Mouse (Mus musculus): ENCODE data around the gene Espl1. TPM values are rescaled to one million over a fixed set of nuclear protein-coding genes. Genes with fewer than 3 reads are reported as not detected.
A peak's percentile ranks its signal among the peaks of the same experiment; 100 is the strongest.

Gene Espl1
- polyA plus RNA-seq, 1 experiment from 2014 or later: 9.1 TPM

DNA sequence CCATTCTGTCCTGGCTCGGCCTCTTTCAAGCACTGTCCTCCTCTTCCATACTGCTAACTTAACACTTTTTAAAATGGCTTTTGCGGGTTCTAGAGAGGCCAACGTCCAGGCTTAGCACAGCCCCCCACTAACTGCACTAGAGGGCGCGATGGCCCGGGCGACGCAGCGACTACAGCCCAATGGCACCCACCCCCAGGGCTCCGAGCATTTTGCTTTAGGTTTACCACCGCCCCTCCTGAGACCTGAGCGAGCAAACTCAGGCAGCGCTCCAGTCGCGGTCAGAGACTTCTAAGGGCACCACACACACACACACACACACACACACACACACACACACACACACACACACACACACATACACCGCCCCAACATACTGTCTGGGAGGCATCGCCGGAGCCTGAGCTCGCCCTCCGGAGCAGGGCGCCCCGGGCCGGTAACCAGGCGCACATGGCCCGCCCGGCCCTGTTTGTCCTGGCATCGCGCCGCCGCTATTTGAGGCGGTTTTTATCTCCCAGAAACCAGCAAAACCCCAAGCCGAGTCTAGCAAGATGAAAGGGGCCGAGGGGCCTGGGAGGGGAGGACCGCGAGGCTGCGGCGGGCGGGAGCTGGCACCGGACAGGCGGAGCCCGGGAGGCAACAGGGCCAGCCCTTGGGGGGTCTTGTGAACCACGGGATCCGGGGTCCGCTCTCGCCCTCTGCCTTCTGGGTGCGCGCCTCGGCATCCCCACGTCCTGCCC is 59.2 kb downstream of the Espl1 start:
- H3K27ac ChIP-seq (replicated peaks; ENCODE audit: low read depth, low read length): peak overlapping the region; percentile 68
- no peaks in the 10 kb centered on the region for H3K36me3 ChIP-seq (ENCODE audit: control insufficient read depth, insufficient read depth, low read length)
- H3K4me2 ChIP-seq (ENCODE audit: low read length): peak overlapping the region; percentile 95
- H3K27me3 ChIP-seq (ENCODE audit: control insufficient read depth, insufficient read depth, low read length): peaks cover 37% of the 10 kb centered on the region
- H3K4me3 ChIP-seq (replicated peaks; ENCODE audit: low read depth, low read length): peak overlapping the region; percentile 40
- peak; percentile 77 for DNase-seq
- peaks cover 20% of the 10 kb centered on the region for H3K4me1 ChIP-seq (ENCODE audit: control insufficient read depth, insufficient read depth, low read length)
- H3K9ac ChIP-seq (replicated peaks; ENCODE audit: low read length): peak overlapping the region; percentile 48
- ATAC-seq (ENCODE audit: low FRiP score, low TSS enrichment): peak; percentile 66; the same call in 1 of the 2 replicates
- no peaks in the 10 kb centered on the region for H3K9me3 ChIP-seq (ENCODE audit: control insufficient read depth, low read length)
- under 1% methylated on average over 48 of the region's 49 CpGs for WGBS

GRCm38 (mm10) chr15:102355871-102356441 is 59.9 kb downstream of the Espl1 start:
- H3K4me3 ChIP-seq (replicated peaks; ENCODE audit: low read depth, low read length): peak overlapping the region; percentile 40
- H3K9me3 ChIP-seq (ENCODE audit: control insufficient read depth, low read length): no peaks in the 10 kb centered on the region
- H3K4me1 ChIP-seq (ENCODE audit: control insufficient read depth, insufficient read depth, low read length): peaks cover 20% of the 10 kb centered on the region
- peaks cover 37% of the 10 kb centered on the region for H3K27me3 ChIP-seq (ENCODE audit: control insufficient read depth, insufficient read depth, low read length)
- H3K36me3 ChIP-seq (ENCODE audit: control insufficient read depth, insufficient read depth, low read length): no peaks in the 10 kb centered on the region
- peak overlapping the region; percentile 95 for H3K4me2 ChIP-seq (ENCODE audit: low read length)
- ATAC-seq (ENCODE audit: low FRiP score, low TSS enrichment) (peak; percentile 53; the same call in 1 of the 2 replicates), DNase-seq (peak; percentile 64)
- H3K27ac ChIP-seq (replicated peaks; ENCODE audit: low read depth, low read length): peak overlapping the region; percentile 68
- peak overlapping the region; percentile 48 for H3K9ac ChIP-seq (replicated peaks; ENCODE audit: low read length)
- under 1% methylated on average over 38 of the region's 38 CpGs for WGBS

GRCm38 (mm10) chr15:102356501-102357325 is 60.6 kb downstream of the Espl1 start:
- peak overlapping the region; percentile 95 for H3K4me2 ChIP-seq (ENCODE audit: low read length)
- peak overlapping the region; percentile 40; the same call in 1 of the 2 replicates for H3K4me3 ChIP-seq (replicated peaks; ENCODE audit: low read depth, low read length)
- peaks cover 37% of the 10 kb centered on the region for H3K27me3 ChIP-seq (ENCODE audit: control insufficient read depth, insufficient read depth, low read length)
- no peaks in the 10 kb centered on the region for H3K36me3 ChIP-seq (ENCODE audit: control insufficient read depth, insufficient read depth, low read length)
- DNase-seq: no peak
- WGBS: 22% methylated on average over 16 of the region's 16 CpGs
- no peaks in the 10 kb centered on the region for H3K9me3 ChIP-seq (ENCODE audit: control insufficient read depth, low read length)
- no peak for ATAC-seq (ENCODE audit: low FRiP score, low TSS enrichment)
- no peak overlapping the region for H3K27ac ChIP-seq (replicated peaks; ENCODE audit: low read depth, low read length)
- peaks cover 17% of the 10 kb centered on the region; the same call in 1 of the 2 replicates for H3K4me1 ChIP-seq (ENCODE audit: control insufficient read depth, insufficient read depth, low read length)
- H3K9ac ChIP-seq (replicated peaks; ENCODE audit: low read length): peak overlapping the region; percentile 48; the same call in 1 of the 2 replicates

GRCm38 (mm10) chr15:102358126-102358525 is 62.1 kb downstream of the Espl1 start:
- 4% methylated on average over 25 of the region's 25 CpGs for WGBS
- Histone ChIP-seq H3K9me3 (ENCODE audit: control insufficient read depth, low read length) (no peaks in the 10 kb centered on the region), H3K4me2 (ENCODE audit: low read length) (peak overlapping the region; percentile 41), H3K4me1 (ENCODE audit: control insufficient read depth, insufficient read depth, low read length) (peaks cover 17% of the 10 kb centered on the region; the same call in 1 of the 2 replicates), H3K36me3 (ENCODE audit: control insufficient read depth, insufficient read depth, low read length) (no peaks in the 10 kb centered on the region), H3K4me3 (replicated peaks; ENCODE audit: low read depth, low read length) (peak overlapping the region; percentile 10; the same call in 1 of the 2 replicates), H3K27ac (replicated peaks; ENCODE audit: low read depth, low read length) (no peak overlapping the region), H3K27me3 (ENCODE audit: control insufficient read depth, insufficient read depth, low read length) (peaks cover 37% of the 10 kb centered on the region), H3K9ac (replicated peaks; ENCODE audit: low read length) (0 out of 2 replicates have a peak overlapping the region, but pooled peaks have one; percentile 26)
- DNase-seq: peak; percentile 46
- ATAC-seq (ENCODE audit: low FRiP score, low TSS enrichment): no peak

DNA sequence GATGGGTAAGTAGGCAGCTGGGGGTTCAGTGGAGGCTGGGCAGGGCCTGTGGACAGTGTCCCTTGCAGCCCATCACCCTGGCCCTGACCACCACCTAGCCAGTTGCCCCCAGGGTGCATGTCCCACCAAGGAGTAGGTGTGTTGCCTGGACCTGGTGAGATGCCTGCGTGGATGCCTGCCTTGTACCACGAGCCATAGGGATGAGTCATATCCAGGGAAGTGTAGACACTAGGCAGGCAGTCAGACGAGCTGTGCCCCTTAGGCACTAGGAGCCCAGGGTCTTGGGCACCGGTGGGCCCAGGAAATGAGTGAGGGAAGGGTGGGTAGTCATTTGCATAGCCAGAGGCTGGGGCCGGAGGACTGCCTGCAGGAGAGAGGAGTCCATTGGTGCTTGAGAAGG is 62.8 kb downstream of the Espl1 start:
- 19% methylated on average over 5 of the region's 5 CpGs for WGBS
- Histone ChIP-seq H3K27ac (replicated peaks; ENCODE audit: low read depth, low read length) (no peak overlapping the region), H3K4me2 (ENCODE audit: low read length) (no peak overlapping the region), H3K27me3 (ENCODE audit: control insufficient read depth, insufficient read depth, low read length) (peaks cover 37% of the 10 kb centered on the region), H3K9me3 (ENCODE audit: control insufficient read depth, low read length) (no peaks in the 10 kb centered on the region), H3K4me3 (replicated peaks; ENCODE audit: low read depth, low read length) (no peak overlapping the region), H3K36me3 (ENCODE audit: control insufficient read depth, insufficient read depth, low read length) (no peaks in the 10 kb centered on the region), H3K9ac (replicated peaks; ENCODE audit: low read length) (no peak overlapping the region), H3K4me1 (ENCODE audit: control insufficient read depth, insufficient read depth, low read length) (peaks cover 17% of the 10 kb centered on the region; the same call in 1 of the 2 replicates)
- DNase-seq: no peak
- ATAC-seq (ENCODE audit: low FRiP score, low TSS enrichment): no peak

DNA sequence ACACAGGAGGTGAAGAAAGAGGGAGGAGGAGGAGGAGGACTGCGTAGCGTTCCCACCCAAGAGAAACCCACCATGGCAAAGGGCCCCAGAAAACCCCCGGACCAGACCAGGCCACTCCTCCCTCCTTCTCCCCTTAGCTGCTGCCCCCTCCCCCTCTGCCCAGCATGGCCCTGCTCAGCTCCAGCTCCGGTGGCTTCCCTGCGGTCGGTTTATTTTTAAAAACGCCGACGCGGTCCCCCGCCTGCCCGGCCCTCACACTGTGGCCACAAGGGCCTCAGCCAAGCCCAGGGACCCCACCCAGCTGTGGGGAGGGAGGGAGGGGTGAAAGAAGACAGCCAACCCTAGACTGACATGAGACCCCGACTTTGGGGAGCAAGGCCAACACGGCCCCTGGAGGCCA is 66.6 kb downstream of the Espl1 start:
- no peak for ATAC-seq (ENCODE audit: low FRiP score, low TSS enrichment)
- DNase-seq: no peak
- peaks cover 18% of the 10 kb centered on the region for H3K27me3 ChIP-seq (ENCODE audit: control insufficient read depth, insufficient read depth, low read length)
- H3K4me1 ChIP-seq (ENCODE audit: control insufficient read depth, insufficient read depth, low read length): peaks cover 14% of the 10 kb centered on the region; the same call in 1 of the 2 replicates
- no peaks in the 10 kb centered on the region for H3K9me3 ChIP-seq (ENCODE audit: control insufficient read depth, low read length)
- H3K4me2 ChIP-seq (ENCODE audit: low read length): peak overlapping the region; percentile 10; the same call in 1 of the 2 replicates
- H3K27ac ChIP-seq (replicated peaks; ENCODE audit: low read depth, low read length): no peak overlapping the region
- H3K36me3 ChIP-seq (ENCODE audit: control insufficient read depth, insufficient read depth, low read length): no peaks in the 10 kb centered on the region
- WGBS: 10% methylated on average over 14 of the region's 14 CpGs
- H3K9ac ChIP-seq (replicated peaks; ENCODE audit: low read length): no peak overlapping the region
- no peak overlapping the region for H3K4me3 ChIP-seq (replicated peaks; ENCODE audit: low read depth, low read length)

GRCm38 (mm10) chr15:102364678-102365077 is 68.6 kb downstream of the Espl1 start:
- Histone ChIP-seq H3K9me3 (ENCODE audit: control insufficient read depth, low read length) (no peaks in the 10 kb centered on the region), H3K36me3 (ENCODE audit: control insufficient read depth, insufficient read depth, low read length) (no peaks in the 10 kb centered on the region), H3K27ac (replicated peaks; ENCODE audit: low read depth, low read length) (no peak overlapping the region), H3K4me3 (replicated peaks; ENCODE audit: low read depth, low read length) (no peak overlapping the region), H3K4me1 (ENCODE audit: control insufficient read depth, insufficient read depth, low read length) (0 out of 2 replicates have a peak, but pooled peaks cover 5% of the 10 kb centered on the region), H3K4me2 (ENCODE audit: low read length) (no peak overlapping the region), H3K9ac (replicated peaks; ENCODE audit: low read length) (no peak overlapping the region), H3K27me3 (ENCODE audit: control insufficient read depth, insufficient read depth, low read length) (no peaks in the 10 kb centered on the region; the same call in 1 of the 2 replicates)
- WGBS: 93% methylated on average over 1 of the region's 1 CpGs
- ATAC-seq (ENCODE audit: low FRiP score, low TSS enrichment): no peak
- DNase-seq: no peak

- no peak for ATAC-seq (ENCODE audit: low FRiP score, low TSS enrichment)
- Histone ChIP-seq H3K27me3 (ENCODE audit: control insufficient read depth, insufficient read depth, low read length) (peaks cover 5% of the 10 kb centered on the region; the same call in 1 of the 2 replicates), H3K4me3 (replicated peaks; ENCODE audit: low read depth, low read length) (peak overlapping the region; percentile 24; the same call in 1 of the 2 replicates), H3K27ac (replicated peaks; ENCODE audit: low read depth, low read length) (no peak overlapping the region), H3K9ac (replicated peaks; ENCODE audit: low read length) (no peak overlapping the region), H3K36me3 (ENCODE audit: control insufficient read depth, insufficient read depth, low read length) (no peaks in the 10 kb centered on the region), H3K4me2 (ENCODE audit: low read length) (peak overlapping the region; percentile 43), H3K9me3 (ENCODE audit: control insufficient read depth, low read length) (no peaks in the 10 kb centered on the region), H3K4me1 (ENCODE audit: control insufficient read depth, insufficient read depth, low read length) (0 out of 2 replicates have a peak, but pooled peaks cover 5% of the 10 kb centered on the region)
- DNase-seq: no peak
- 6% methylated on average over 7 of the region's 7 CpGs for WGBS
Measured at GRCm38 (mm10) chr15:102366238-102366637, 70.2 kb downstream of the Espl1 start.
